Comparison of ENCODE assay signal across 7 mouse cellular contexts in genomic region chr12:112604709-112605649, GRCm38 (mm10). TPM values are rescaled to one million over a fixed set of nuclear protein-coding genes. Genes with fewer than 3 reads are reported as not detected.
DNase-seq lines count a peak whose midpoint lies in the region; ATAC-seq and TF ChIP-seq lines count a peak whose summit lies in the region.

No protein-coding gene starts in this region.

- H3K9ac ChIP-seq in hindbrain, embryonic 14.5 days, result no peak overlapping the region
- H3K9ac ChIP-seq in liver, embryonic 16.5 days (ENCODE audit: low read depth, low read length), result no peak overlapping the region
- no peak overlapping the region for H3K9ac ChIP-seq in neural tube, embryonic 11.5 days (ENCODE audit: low read length)

- peak; percentile 28; the same call in 1 of the 2 replicates for ATAC-seq in hindbrain, embryonic 14.5 days (ENCODE audit: low FRiP score)
- 0 out of 2 replicates have a peak, but pooled peaks have one; percentile 17 for ATAC-seq in liver, embryonic 16.5 days (ENCODE audit: low read depth)
- ATAC-seq in neural tube, embryonic 11.5 days (ENCODE audit: insufficient read depth, low FRiP score, low TSS enrichment), result peak; percentile 70

- TF ChIP-seq POLR2A in spleen, adult 2 months (IDR thresholded peaks at IDR 0.05; ENCODE audit: low read depth, low read length), result no peak

- no peak for DNase-seq in spleen, adult 2 months (ENCODE audit: low read depth in 1 of 2, low spot score in 2 of 2)
- no peak for DNase-seq in spleen, postnatal 14 days (ENCODE audit: low spot score in 2 of 2)
- DNase-seq in embryo, embryonic 9.5 days (ENCODE audit: extremely low spot score), result peak; percentile 64
- DNase-seq in hindbrain, embryonic 14.5 days (ENCODE audit: low spot score), result no peak
- DNase-seq in neural tube, embryonic 11.5 days (ENCODE audit: low spot score), result peak; percentile 71
- no peak for DNase-seq in layer of hippocampus, adult 18-20 months (ENCODE audit: low spot score in 2 of 2)

- H3K4me3 ChIP-seq in spleen, adult 2 months (ENCODE audit: extremely low read depth, insufficient read depth, insufficient read length), result no peak overlapping the region
- H3K4me3 ChIP-seq in hindbrain, embryonic 14.5 days (replicated peaks; ENCODE audit: low read length), result no peak overlapping the region
- no peak overlapping the region for H3K4me3 ChIP-seq in liver, embryonic 16.5 days (ENCODE audit: low read depth, low read length)
- H3K4me3 ChIP-seq in neural tube, embryonic 11.5 days (ENCODE audit: low read depth, low read length), result no peak overlapping the region

- peaks cover 10% of the 10 kb centered on the region for H3K36me3 ChIP-seq in spleen, adult 2 months (ENCODE audit: control insufficient read depth, insufficient read depth, low read length)
- H3K36me3 ChIP-seq in hindbrain, embryonic 14.5 days (replicated peaks; ENCODE audit: control insufficient read depth, insufficient read depth), result no peaks in the 10 kb centered on the region
- no peaks in the 10 kb centered on the region; the same call in 1 of the 2 replicates for H3K36me3 ChIP-seq in liver, embryonic 16.5 days (ENCODE audit: control insufficient read depth, insufficient read depth)
- H3K36me3 ChIP-seq in neural tube, embryonic 11.5 days (ENCODE audit: control insufficient read depth, insufficient read depth, low read length), result no peaks in the 10 kb centered on the region; the same call in 1 of the 2 replicates

- H3K4me1 ChIP-seq in spleen, adult 2 months (ENCODE audit: control insufficient read depth, insufficient read depth, insufficient read length), result no peaks in the 10 kb centered on the region; the same call in 1 of the 2 replicates
- H3K4me1 ChIP-seq in hindbrain, embryonic 14.5 days (replicated peaks; ENCODE audit: control insufficient read depth, insufficient read depth, low read length), result no peaks in the 10 kb centered on the region
- no peaks in the 10 kb centered on the region; the same call in 1 of the 2 replicates for H3K4me1 ChIP-seq in liver, embryonic 16.5 days (ENCODE audit: control insufficient read depth, low read depth, low read length)
- no peaks in the 10 kb centered on the region for H3K4me1 ChIP-seq in neural tube, embryonic 11.5 days (ENCODE audit: control insufficient read depth, insufficient read depth, low read length)

- no peak overlapping the region for H3K4me2 ChIP-seq in hindbrain, embryonic 14.5 days (replicated peaks)
- H3K4me2 ChIP-seq in liver, embryonic 16.5 days (ENCODE audit: low read depth, low read length), result no peak overlapping the region
- no peak overlapping the region for H3K4me2 ChIP-seq in neural tube, embryonic 11.5 days (ENCODE audit: low read depth)

- no peaks in the 10 kb centered on the region for H3K9me3 ChIP-seq in hindbrain, embryonic 14.5 days (ENCODE audit: control insufficient read depth, low read length)
- H3K9me3 ChIP-seq in liver, embryonic 16.5 days (replicated peaks; ENCODE audit: control insufficient read depth, low read length), result no peaks in the 10 kb centered on the region
- no peaks in the 10 kb centered on the region for H3K9me3 ChIP-seq in neural tube, embryonic 11.5 days (ENCODE audit: control insufficient read depth, low read length)

- no peak overlapping the region for H3K27ac ChIP-seq in spleen, adult 2 months (ENCODE audit: insufficient read depth, low read length)
- H3K27ac ChIP-seq in hindbrain, embryonic 14.5 days, result no peak overlapping the region
- H3K27ac ChIP-seq in liver, embryonic 16.5 days (ENCODE audit: low read length), result no peak overlapping the region
- H3K27ac ChIP-seq in neural tube, embryonic 11.5 days (ENCODE audit: low read depth, low read length), result no peak overlapping the region

- WGBS in spleen, adult 2 months, result 67% methylated on average over 20 of the region's 20 CpGs
- 57% methylated on average over 20 of the region's 20 CpGs for WGBS in hindbrain, embryonic 14.5 days
- WGBS in liver, embryonic 16.5 days (ENCODE audit: insufficient replicate concordance), result 58% methylated on average over 20 of the region's 20 CpGs
- WGBS in neural tube, embryonic 11.5 days, result 61% methylated on average over 20 of the region's 20 CpGs

- H3K27me3 ChIP-seq in spleen, adult 2 months (ENCODE audit: control insufficient read depth, insufficient read depth, low read length), result no peaks in the 10 kb centered on the region
- no peaks in the 10 kb centered on the region for H3K27me3 ChIP-seq in hindbrain, embryonic 14.5 days (ENCODE audit: control insufficient read depth, insufficient read depth, low read length)
- no peaks in the 10 kb centered on the region for H3K27me3 ChIP-seq in liver, embryonic 16.5 days (ENCODE audit: control insufficient read depth, insufficient read depth, low read depth, low read length)
- H3K27me3 ChIP-seq in neural tube, embryonic 11.5 days (ENCODE audit: control insufficient read depth, insufficient read depth, low read length), result no peaks in the 10 kb centered on the region

- peak; percentile 23; the same call in 1 of the 2 replicates for TF ChIP-seq CTCF in spleen, adult 2 months (IDR thresholded peaks at IDR 0.05; ENCODE audit: extremely low read depth, insufficient read depth, insufficient read length, insufficient replicate concordance)

RNA-seq across cellular contexts. Expression of gene Adssl1, which starts 14.9 kb away (rescaled TPM):
- polyA plus RNA-seq in spleen, adult 2 months (2012; rRNA removed), result 10.7 and 18.8 TPM in 2 replicates
- polyA plus RNA-seq in hindbrain, embryonic 14.5 days (2014; fragmentation: Nextera tagmentation; extraction: Ambion mirVana), result 5.3 and 5.5 TPM in 2 replicates
- polyA plus RNA-seq in liver, embryonic 16.5 days (2015; fragmentation: Nextera tagmentation; extraction: Ambion mirVana), result 12.4 and 14.0 TPM in 2 replicates
- 4.6 and 4.7 TPM in 2 replicates for polyA plus RNA-seq in neural tube, embryonic 11.5 days (2014; fragmentation: Nextera tagmentation; extraction: Ambion mirVana)
- total RNA-seq in layer of hippocampus, adult 18-20 months (2021), result 10 to 100 TPM; 14.3 to 15.7 TPM

RNA-seq across cellular contexts. Expression of gene Inf2, which starts 16.4 kb away (rescaled TPM):
- 39.9 and 40.1 TPM in 2 replicates for polyA plus RNA-seq in spleen, adult 2 months (2012; rRNA removed)
- polyA plus RNA-seq in hindbrain, embryonic 14.5 days (2014; fragmentation: Nextera tagmentation; extraction: Ambion mirVana), result 1.0 and 1.5 TPM in 2 replicates
- polyA plus RNA-seq in liver, embryonic 16.5 days (2015; fragmentation: Nextera tagmentation; extraction: Ambion mirVana), result 1.2 and 2.7 TPM in 2 replicates
- 1.9 and 2.2 TPM in 2 replicates for polyA plus RNA-seq in neural tube, embryonic 11.5 days (2014; fragmentation: Nextera tagmentation; extraction: Ambion mirVana)
- 100 to 1,000 TPM; 105 to 111 TPM for total RNA-seq in layer of hippocampus, adult 18-20 months (2021)

RNA-seq across cellular contexts. Expression of gene Siva1, which starts 39.5 kb away (rescaled TPM):
- polyA plus RNA-seq in spleen, adult 2 months (2012; rRNA removed), result 31.6 and 42.5 TPM in 2 replicates
- polyA plus RNA-seq in hindbrain, embryonic 14.5 days (2014; fragmentation: Nextera tagmentation; extraction: Ambion mirVana), result 54.2 and 58.4 TPM in 2 replicates
- polyA plus RNA-seq in liver, embryonic 16.5 days (2015; fragmentation: Nextera tagmentation; extraction: Ambion mirVana), result 84.7 and 89.5 TPM in 2 replicates
- 217 and 219 TPM in 2 replicates for polyA plus RNA-seq in neural tube, embryonic 11.5 days (2014; fragmentation: Nextera tagmentation; extraction: Ambion mirVana)
- 10 to 100 TPM; 23.4 TPM for total RNA-seq in layer of hippocampus, adult 18-20 months (2021)

Comparison
In these comparisons a context has a peak if more than half of its experiments do, and no peak if none do; other contexts are left out.
1. DNase-seq: peak in embryo, embryonic 9.5 days (single experiment) and neural tube, embryonic 11.5 days (single experiment); none in spleen, adult 2 months (0 of 2), spleen, postnatal 14 days (0 of 2), hindbrain, embryonic 14.5 days (single experiment) and layer of hippocampus, adult 18-20 months (0 of 2).
2. ATAC-seq: peak in every context shown above with its lines; median percentile 70 in neural tube, embryonic 11.5 days; 28 in hindbrain, embryonic 14.5 days; 17 in liver, embryonic 16.5 days.
3. RNA of gene Inf2, which starts 16.4 kb away (polyA plus RNA-seq): 39.9 to 40.1 TPM in spleen, adult 2 months; 1.2 to 2.7 TPM in liver, embryonic 16.5 days, 1.9 to 2.2 TPM in neural tube, embryonic 11.5 days and 1.0 to 1.5 TPM in hindbrain, embryonic 14.5 days; every median in the first group is over 10 times any median in the second.